14 mouse cellular contexts compared by ENCODE assay signal in genomic region chr11:117996066-117996465, GRCm38 (mm10). TPM values are rescaled to one million over a fixed set of nuclear protein-coding genes. Genes with fewer than 3 reads are reported as not detected.
A peak's percentile ranks its signal among the peaks of the same experiment; 100 is the strongest.
DNase-seq lines count a peak whose midpoint lies in the region; ATAC-seq and TF ChIP-seq lines count a peak whose summit lies in the region.
"Had no signal": no experiment of that assay in that cellular context is flagged by ENCODE, and none has a peak within 500 bp of the region (broad histone marks: within the 10 kb centered on the region; RNA-seq: fewer than 3 reads in every experiment).

No protein-coding gene starts in this region.

- DNase-seq in stomach, postnatal 0 days (ENCODE audit: low spot score), result no peak
- DNase-seq in embryonic facial prominence, embryonic 14.5 days (ENCODE audit: low spot score), result no peak
- DNase-seq in adrenal gland, postnatal 25 days, result no peak
- no peak for DNase-seq in right cerebral cortex, postnatal 36 days (ENCODE audit: low spot score in 2 of 2)
- DNase-seq: cerebellum, adult 8-10 months; embryo, embryonic 11 days; gastrocnemius, postnatal 10 days; kidney, postnatal 4 days; lung, postnatal 10 days had no signal

- ATAC-seq in kidney, embryonic 15.5 days (replicated peaks; ENCODE audit: low FRiP score), result no peak
- no peak for ATAC-seq in kidney, embryonic 16.5 days (ENCODE audit: low FRiP score, low TSS enrichment)
- no peak for ATAC-seq in stomach, embryonic 16.5 days (ENCODE audit: insufficient read depth, low FRiP score)
- no peak for ATAC-seq in stomach, postnatal 0 days (ENCODE audit: low FRiP score, low TSS enrichment)
- ATAC-seq in embryonic facial prominence, embryonic 14.5 days (ENCODE audit: low read depth), result peak; percentile 45; the same call in 1 of the 2 replicates
- ATAC-seq: activated CD4-positive, CD25-positive, alpha-beta regulatory T cell, adult 4 months; intestine, embryonic 15.5 days had no signal

- H3K4me1 ChIP-seq in kidney, embryonic 15.5 days, result peaks cover 50% of the 10 kb centered on the region
- H3K4me1 ChIP-seq in kidney, embryonic 16.5 days (ENCODE audit: insufficient read depth, low read length), result peaks cover 44% of the 10 kb centered on the region
- H3K4me1 ChIP-seq in stomach, embryonic 16.5 days (ENCODE audit: control insufficient read depth, insufficient read depth, low read length), result peaks cover 63% of the 10 kb centered on the region
- peaks cover 34% of the 10 kb centered on the region for H3K4me1 ChIP-seq in stomach, postnatal 0 days (replicated peaks; ENCODE audit: control insufficient read depth, insufficient read depth)
- H3K4me1 ChIP-seq in embryonic facial prominence, embryonic 14.5 days (ENCODE audit: control insufficient read depth, insufficient read depth, low read length), result peaks cover 20% of the 10 kb centered on the region

- H3K9me3 ChIP-seq in kidney, embryonic 15.5 days (replicated peaks), result no peaks in the 10 kb centered on the region
- no peaks in the 10 kb centered on the region for H3K9me3 ChIP-seq in kidney, embryonic 16.5 days (ENCODE audit: low read length)
- no peaks in the 10 kb centered on the region for H3K9me3 ChIP-seq in stomach, embryonic 16.5 days (replicated peaks; ENCODE audit: control insufficient read depth, low read length)
- H3K9me3 ChIP-seq in stomach, postnatal 0 days (ENCODE audit: control insufficient read depth, low read length), result no peaks in the 10 kb centered on the region
- H3K9me3 ChIP-seq in embryonic facial prominence, embryonic 14.5 days (ENCODE audit: control insufficient read depth, low read length), result no peaks in the 10 kb centered on the region
- H3K9me3 ChIP-seq: intestine, embryonic 15.5 days had no signal

- H3K27ac ChIP-seq in kidney, embryonic 15.5 days, result 0 out of 2 replicates have a peak overlapping the region, but pooled peaks have one; percentile 37
- H3K27ac ChIP-seq in kidney, embryonic 16.5 days (ENCODE audit: low read length), result no peak overlapping the region
- H3K27ac ChIP-seq in stomach, embryonic 16.5 days (ENCODE audit: low read length), result peak overlapping the region; percentile 41; the same call in 1 of the 2 replicates
- no peak overlapping the region for H3K27ac ChIP-seq in stomach, postnatal 0 days (replicated peaks)
- H3K27ac ChIP-seq in embryonic facial prominence, embryonic 14.5 days (replicated peaks; ENCODE audit: low read depth, low read length), result peak overlapping the region; percentile 41; the same call in 1 of the 2 replicates

- no peak for TF ChIP-seq EP300 in stomach, postnatal 0 days (optimal IDR thresholded peaks at IDR 0.05)

- WGBS in kidney, embryonic 15.5 days, result 34% methylated on average over 3 of the region's 3 CpGs
- 40% methylated on average over 3 of the region's 3 CpGs for WGBS in kidney, embryonic 16.5 days
- 65% methylated on average over 3 of the region's 3 CpGs for WGBS in stomach, embryonic 16.5 days
- 40% methylated on average over 3 of the region's 3 CpGs for WGBS in stomach, postnatal 0 days
- 26% methylated on average over 3 of the region's 3 CpGs for WGBS in embryonic facial prominence, embryonic 14.5 days

- no peaks in the 10 kb centered on the region for H3K27me3 ChIP-seq in kidney, embryonic 15.5 days
- no peaks in the 10 kb centered on the region for H3K27me3 ChIP-seq in kidney, embryonic 16.5 days (ENCODE audit: insufficient read depth, low read length)
- H3K27me3 ChIP-seq in stomach, embryonic 16.5 days (ENCODE audit: control insufficient read depth, insufficient read depth, low read length), result no peaks in the 10 kb centered on the region
- H3K27me3 ChIP-seq in stomach, postnatal 0 days (ENCODE audit: control insufficient read depth, insufficient read depth, low read length), result no peaks in the 10 kb centered on the region
- no peaks in the 10 kb centered on the region for H3K27me3 ChIP-seq in embryonic facial prominence, embryonic 14.5 days (replicated peaks; ENCODE audit: control insufficient read depth, insufficient read depth, low read length)
- H3K27me3 ChIP-seq: intestine, embryonic 15.5 days had no signal

- H3K4me3 ChIP-seq in kidney, embryonic 15.5 days (replicated peaks), result no peak overlapping the region
- no peak overlapping the region for H3K4me3 ChIP-seq in kidney, embryonic 16.5 days (ENCODE audit: low read length)
- H3K4me3 ChIP-seq in stomach, embryonic 16.5 days (replicated peaks; ENCODE audit: low read length), result no peak overlapping the region
- H3K4me3 ChIP-seq in stomach, postnatal 0 days (ENCODE audit: low read depth, low read length), result no peak overlapping the region
- no peak overlapping the region for H3K4me3 ChIP-seq in embryonic facial prominence, embryonic 14.5 days (ENCODE audit: low read depth, low read length)
- H3K4me3 ChIP-seq: intestine, embryonic 15.5 days had no signal

- no peak overlapping the region for H3K4me2 ChIP-seq in kidney, embryonic 15.5 days
- no peak overlapping the region for H3K4me2 ChIP-seq in kidney, embryonic 16.5 days (replicated peaks; ENCODE audit: low read depth, low read length)
- no peak overlapping the region for H3K4me2 ChIP-seq in stomach, embryonic 16.5 days (ENCODE audit: low read depth, low read length)
- no peak overlapping the region for H3K4me2 ChIP-seq in stomach, postnatal 0 days (replicated peaks; ENCODE audit: low read depth)
- H3K4me2 ChIP-seq in embryonic facial prominence, embryonic 14.5 days (ENCODE audit: low read depth, low read length), result no peak overlapping the region
- H3K4me2 ChIP-seq: intestine, embryonic 15.5 days had no signal

- peaks cover 29% of the 10 kb centered on the region for H3K36me3 ChIP-seq in kidney, embryonic 15.5 days
- peaks cover 10% of the 10 kb centered on the region for H3K36me3 ChIP-seq in kidney, embryonic 16.5 days (ENCODE audit: insufficient read depth, low read length)
- no peaks in the 10 kb centered on the region for H3K36me3 ChIP-seq in stomach, embryonic 16.5 days (ENCODE audit: control insufficient read depth, insufficient read depth, low read length)
- H3K36me3 ChIP-seq in stomach, postnatal 0 days (ENCODE audit: control insufficient read depth, insufficient read depth, low read length), result 0 out of 2 replicates have a peak, but pooled peaks cover under 1% of the 10 kb centered on the region
- H3K36me3 ChIP-seq in embryonic facial prominence, embryonic 14.5 days (ENCODE audit: control insufficient read depth, insufficient read depth, low read length), result peaks cover 26% of the 10 kb centered on the region
- H3K36me3 ChIP-seq: intestine, embryonic 15.5 days had no signal

- H3K9ac ChIP-seq in kidney, embryonic 15.5 days, result no peak overlapping the region
- no peak overlapping the region for H3K9ac ChIP-seq in kidney, embryonic 16.5 days (replicated peaks; ENCODE audit: low read length)
- no peak overlapping the region for H3K9ac ChIP-seq in stomach, embryonic 16.5 days (ENCODE audit: low read length)
- no peak overlapping the region for H3K9ac ChIP-seq in stomach, postnatal 0 days (ENCODE audit: low read length)
- H3K9ac ChIP-seq in embryonic facial prominence, embryonic 14.5 days (ENCODE audit: low read depth, low read length), result no peak overlapping the region
- H3K9ac ChIP-seq: intestine, embryonic 15.5 days had no signal

- TF ChIP-seq CTCF in stomach, postnatal 0 days (IDR thresholded peaks at IDR 0.05; ENCODE audit: low read depth), result no peak

RNA-seq across cellular contexts. Expression of gene Pgs1, which starts 10.0 kb away (rescaled TPM):
- 34.1 and 38.9 TPM in 2 replicates for polyA plus RNA-seq in kidney, embryonic 15.5 days (2015; fragmentation: Nextera tagmentation; extraction: Ambion mirVana)
- 37.5 and 41.8 TPM in 2 replicates for polyA plus RNA-seq in kidney, embryonic 16.5 days (2015; fragmentation: Nextera tagmentation; extraction: Ambion mirVana)
- 32.1 and 37.1 TPM in 2 replicates for polyA plus RNA-seq in stomach, embryonic 16.5 days (2015; fragmentation: Nextera tagmentation; extraction: Ambion mirVana)
- 28.7 and 29.4 TPM in 2 replicates for polyA plus RNA-seq in stomach, postnatal 0 days (2015; fragmentation: Nextera tagmentation; extraction: Ambion mirVana)
- 31.0 and 34.7 TPM in 2 replicates for polyA plus RNA-seq in embryonic facial prominence, embryonic 14.5 days (2014; fragmentation: Nextera tagmentation; extraction: Ambion mirVana)
- total RNA-seq in adrenal gland, postnatal 25 days (2021), result 58.9 and 60.0 TPM in 2 replicates

RNA-seq across cellular contexts. Expression of gene Socs3, which starts 26.2 kb away (rescaled TPM):
- 14.1 and 15.2 TPM in 2 replicates for polyA plus RNA-seq in kidney, embryonic 15.5 days (2015; fragmentation: Nextera tagmentation; extraction: Ambion mirVana)
- polyA plus RNA-seq in kidney, embryonic 16.5 days (2015; fragmentation: Nextera tagmentation; extraction: Ambion mirVana), result 14.6 and 15.9 TPM in 2 replicates
- 16.1 and 17.4 TPM in 2 replicates for polyA plus RNA-seq in stomach, embryonic 16.5 days (2015; fragmentation: Nextera tagmentation; extraction: Ambion mirVana)
- polyA plus RNA-seq in stomach, postnatal 0 days (2015; fragmentation: Nextera tagmentation; extraction: Ambion mirVana), result 13.5 and 15.7 TPM in 2 replicates
- polyA plus RNA-seq in embryonic facial prominence, embryonic 14.5 days (2014; fragmentation: Nextera tagmentation; extraction: Ambion mirVana), result 6.8 and 8.3 TPM in 2 replicates
- 8.8 and 9.0 TPM in 2 replicates for total RNA-seq in adrenal gland, postnatal 25 days (2021)

Comparison
In these comparisons a context has a peak if more than half of its experiments do, and no peak if none do; other contexts are left out.
1. H3K27ac ChIP-seq: peak in kidney, embryonic 15.5 days (single experiment), stomach, embryonic 16.5 days (single experiment) and embryonic facial prominence, embryonic 14.5 days (single experiment); none in kidney, embryonic 16.5 days (single experiment) and stomach, postnatal 0 days (single experiment).